Mouse (Mus musculus) intestine, postnatal 0 days (tissue): ENCODE measurements around the gene Gapvd1. TPM values are rescaled to one million over a fixed set of nuclear protein-coding genes. Genes with fewer than 3 reads are reported as not detected.
"Not testable (repeated sequence)": the region's sequence is repeated elsewhere in the genome, so short reads cannot be mapped to it uniquely, and the experiment has no call there.

Experiments
- ATAC-seq: fragments of 200-750 bp; cut with Nextera tagmentation; 2 replicates; pipeline ENCODE4 v1.8.0; 2017; ENCODE audit warnings: mild to moderate bottlenecking, moderate TSS enrichment, moderate library complexity
- H3K27ac ChIP-seq: fragments of 300-500 bp; sonication (generic); 2 replicates; pipeline ENCODE4 v1.5.1; 2014; ENCODE audit warnings: mild to moderate bottlenecking, low read depth, low read length, moderate library complexity
- H3K27me3 ChIP-seq: fragments of 300-500 bp; sonication (generic); replicated peaks from 2 replicates; pipeline ENCODE4 v1.6.1; 2014; ENCODE audit warnings: low read length, mixed read lengths; ENCODE audit not compliant: control insufficient read depth, insufficient read depth
- H3K36me3 ChIP-seq: fragments of 300-500 bp; sonication (generic); 2 replicates; pipeline ENCODE4 v1.6.1; 2014; ENCODE audit warnings: mild to moderate bottlenecking, moderate library complexity; ENCODE audit not compliant: control insufficient read depth, insufficient read depth
- H3K4me1 ChIP-seq: fragments of 300-500 bp; sonication (generic); replicated peaks from 2 replicates; pipeline ENCODE4 v1.6.1; 2014; ENCODE audit warnings: antibody characterized with exemption, low read length, mixed read lengths; ENCODE audit not compliant: control insufficient read depth, insufficient read depth
- H3K4me2 ChIP-seq: fragments of 300-500 bp; sonication (generic); replicated peaks from 2 replicates; pipeline ENCODE4 v1.6.1; 2014; ENCODE audit warnings: low read depth, mild to moderate bottlenecking, moderate library complexity
- H3K4me3 ChIP-seq: fragments of 300-500 bp; sonication (generic); 2 replicates; pipeline ENCODE4 v1.5.1; 2014; ENCODE audit warnings: low read depth, low read length
- H3K9ac ChIP-seq: fragments of 300-500 bp; sonication (generic); 2 replicates; pipeline ENCODE4 v1.6.1; 2014; ENCODE audit warnings: mild to moderate bottlenecking, low read depth, low read length
- H3K9me3 ChIP-seq: fragments of 300-500 bp; sonication (generic); 2 replicates; pipeline ENCODE4 v1.6.1; 2016; ENCODE audit warnings: mixed run types; ENCODE audit not compliant: control insufficient read depth
- CTCF ChIP-seq: sonication (generic); IDR thresholded peaks from 2 replicates; pipeline ENCODE4 v1.5.1; 2016; ENCODE audit warnings: low read depth, mild to moderate bottlenecking, control low read depth, antibody characterized with exemption, moderate library complexity
- WGBS: fragments of 180-500 bp; shearing (Covaris S2); extraction: QIAGEN DNeasy Blood & Tissue Kit; methylation state at CpG from one replicate; pipeline ENCODE4 v1.1.7; 2014; 5-methylcytosine and 5-hydroxymethylcytosine counted together
- polyA plus RNA-seq: library from polyadenylated mRNA; unstranded; fragments of >200 nt; fragmentation: Nextera tagmentation; extraction: Ambion mirVana; gene quantifications from 2 replicates; pipeline ENCODE4 v1.2.1, GENCODE M21; 2015

Gene Gapvd1
- polyA plus RNA-seq, 1 experiment from 2014 or later, result 31.3 TPM

DNA sequence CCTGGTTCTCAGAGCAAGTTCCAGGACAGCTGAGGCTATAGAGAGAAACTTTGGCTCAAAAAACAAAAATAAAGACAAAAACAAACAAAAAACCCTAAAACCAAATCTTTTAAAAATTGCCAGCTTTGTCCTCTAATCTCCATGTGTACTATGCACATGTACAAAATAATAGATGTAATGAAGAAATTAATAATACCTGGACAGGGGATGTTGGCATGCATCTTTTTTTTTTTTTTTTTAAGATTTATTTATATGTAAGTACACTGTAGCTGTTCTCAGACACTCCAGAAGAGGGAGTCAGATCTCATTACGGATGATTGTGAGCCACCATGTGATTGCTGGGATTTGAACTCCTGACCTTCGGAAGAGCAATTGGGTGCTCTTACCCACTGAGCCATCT, 37.5 kb upstream of the Gapvd1 start:
- not testable (repeated sequence) for H3K27ac ChIP-seq

DNA sequence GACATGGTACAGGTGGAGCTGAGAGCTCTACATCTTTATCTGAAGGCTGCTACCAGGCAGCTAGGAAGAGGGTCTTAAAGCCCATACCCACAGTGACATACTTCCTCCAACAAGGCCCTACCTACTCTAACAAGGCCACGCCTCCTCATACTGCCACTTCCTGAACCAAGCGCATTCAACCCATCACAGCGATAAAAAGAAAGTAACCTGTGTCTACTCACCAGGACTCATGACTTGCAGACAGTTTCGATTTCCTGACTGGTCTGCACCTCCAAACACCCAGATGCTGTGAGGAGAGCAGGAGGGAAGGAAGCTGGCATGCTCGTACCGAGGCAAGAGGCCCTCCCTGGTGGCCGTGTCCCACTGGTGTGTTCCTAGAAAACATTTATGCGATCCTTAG, 35.2 kb upstream of the Gapvd1 start:
- no peaks in the 10 kb centered on the region for H3K9me3 ChIP-seq
- TF ChIP-seq CTCF, result no peak
- H3K4me3 ChIP-seq, result no peak overlapping the region
- H3K27me3 ChIP-seq, result no peaks in the 10 kb centered on the region
- no peak overlapping the region for H3K4me2 ChIP-seq
- H3K4me1 ChIP-seq, result no peaks in the 10 kb centered on the region
- no peak overlapping the region for H3K9ac ChIP-seq
- 86% methylated on average over 8 of the region's 8 CpGs for WGBS
- no peak overlapping the region for H3K27ac ChIP-seq
- no peak for ATAC-seq
- H3K36me3 ChIP-seq, result peaks cover 37% of the 10 kb centered on the region; the same call in 1 of the 2 replicates

More for the DNA sequence above, 37.5 kb upstream of the Gapvd1 start:
- H3K36me3 ChIP-seq, result peaks cover 25% of the 10 kb centered on the region; the same call in 1 of the 2 replicates
- H3K4me2 ChIP-seq, H3K4me1 ChIP-seq, H3K9ac ChIP-seq, H3K27me3 ChIP-seq, ATAC-seq, H3K9me3 ChIP-seq, H3K4me3 ChIP-seq: not testable (repeated sequence)
- 84% methylated on average over 2 of the region's 2 CpGs for WGBS
- TF ChIP-seq CTCF, result peak; percentile 11; the same call in 1 of the 2 replicates

DNA sequence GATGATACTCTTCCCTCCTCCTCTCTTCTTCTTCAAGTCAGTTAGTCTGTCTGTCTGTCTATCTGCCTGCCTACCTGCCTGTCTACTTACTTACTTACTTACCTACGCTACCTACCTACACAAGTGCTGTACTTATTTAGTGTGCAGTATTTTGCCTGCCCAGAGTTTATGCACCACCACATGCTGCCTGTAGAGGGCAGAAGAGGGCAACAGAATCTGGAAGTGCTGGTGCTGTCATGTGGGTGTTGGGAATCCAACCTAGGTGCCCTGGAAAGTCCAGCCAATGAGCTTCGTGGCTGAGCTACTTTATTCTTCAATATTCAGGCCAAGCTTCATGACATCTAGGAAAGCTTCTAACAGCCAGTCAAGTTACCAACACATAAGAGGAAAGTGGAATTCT, 29.1 kb upstream of the Gapvd1 start:
- Histone ChIP-seq H3K4me2 (no peak overlapping the region), H3K36me3 (peaks cover 45% of the 10 kb centered on the region), H3K9me3 (no peaks in the 10 kb centered on the region), H3K27me3 (no peaks in the 10 kb centered on the region), H3K4me1 (no peaks in the 10 kb centered on the region), H3K9ac (no peak overlapping the region), H3K4me3 (no peak overlapping the region), H3K27ac (no peak overlapping the region)
- WGBS, result 88% methylated on average over 2 of the region's 2 CpGs
- no peak for ATAC-seq
- TF ChIP-seq CTCF, result peak; percentile 89

DNA sequence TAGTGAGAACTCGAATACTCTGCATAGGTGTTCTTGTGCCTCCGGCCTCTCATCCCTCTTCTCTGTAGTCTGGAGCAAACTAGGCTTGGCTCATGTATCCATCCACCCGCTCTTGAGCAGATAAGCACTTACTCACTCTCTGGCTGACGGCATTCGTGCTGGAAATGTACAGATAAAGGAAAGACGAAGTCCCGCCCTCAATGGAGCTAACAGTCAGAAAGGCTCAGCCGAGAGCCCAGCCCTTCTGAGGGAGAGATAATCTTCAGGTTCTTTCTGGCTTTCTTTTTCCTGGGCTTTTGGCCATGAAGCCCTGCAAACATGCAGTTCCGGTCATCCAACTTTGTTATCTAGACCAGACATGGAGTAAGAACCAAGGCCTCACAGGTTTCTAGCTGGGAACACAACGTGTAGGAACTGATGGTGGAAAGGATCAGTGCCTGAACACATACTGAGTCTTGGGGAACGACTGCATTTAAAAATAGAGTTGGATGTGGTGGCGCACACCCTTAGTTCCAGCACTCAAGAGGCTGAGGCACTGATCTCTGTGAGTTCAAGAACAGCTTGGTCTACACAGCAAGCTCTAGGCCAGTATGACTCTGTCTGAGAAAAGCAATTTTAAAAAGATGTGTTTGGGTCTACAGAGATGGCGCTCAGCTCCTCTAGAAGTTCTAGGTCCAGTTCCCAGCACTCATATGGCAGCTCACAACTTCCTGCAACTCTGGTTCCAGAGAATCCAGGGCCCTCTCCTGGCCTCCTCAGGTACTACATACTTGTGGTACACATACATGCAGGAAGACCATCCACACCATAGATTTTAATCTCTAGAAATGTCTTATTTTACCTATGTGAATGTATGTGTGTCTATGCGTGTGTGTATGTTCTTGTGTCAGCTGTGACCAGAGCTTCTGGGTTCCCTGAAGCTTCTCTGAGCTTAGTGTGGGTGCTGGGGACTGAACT, 28.3 kb upstream of the Gapvd1 start:
- Histone ChIP-seq H3K4me1 (no peaks in the 10 kb centered on the region), H3K36me3 (peaks cover 52% of the 10 kb centered on the region)
- WGBS, result 65% methylated on average over 14 of the region's 14 CpGs

DNA sequence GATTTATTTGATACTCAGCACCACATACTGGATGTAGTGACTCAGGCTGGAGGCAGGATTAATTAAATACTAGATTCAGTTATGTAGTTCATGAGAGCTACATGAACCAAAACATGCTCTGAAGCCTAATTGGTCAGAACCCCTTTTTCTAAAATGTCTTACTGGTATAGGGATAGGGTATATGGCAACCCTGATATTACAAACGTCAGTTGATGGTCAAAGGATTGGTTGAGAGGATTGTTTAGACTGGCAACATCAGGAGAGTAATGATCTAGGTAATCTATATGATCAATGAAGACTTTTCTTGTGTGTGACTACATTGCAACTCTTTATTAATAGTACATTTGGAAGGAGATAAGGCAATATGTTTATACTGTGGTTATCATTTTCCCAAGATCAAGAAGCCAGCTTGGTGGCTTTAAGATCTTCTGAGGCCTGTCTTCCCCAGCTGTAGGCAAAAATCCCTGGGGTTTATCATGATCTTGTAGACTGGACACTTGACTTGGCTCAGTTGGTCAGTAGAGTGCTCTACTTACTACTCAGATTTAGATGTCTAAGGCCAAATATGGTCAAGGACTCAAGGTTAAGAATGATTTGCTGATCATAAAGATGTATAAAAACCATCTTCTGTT, 22.3 kb upstream of the Gapvd1 start:
- H3K4me2 ChIP-seq, result 0 out of 2 replicates have a peak overlapping the region, but pooled peaks have one; percentile 33
- H3K9ac ChIP-seq, result no peak overlapping the region
- WGBS, result 52% methylated on average over 1 of the region's 1 CpGs
- H3K36me3 ChIP-seq, result peaks cover 62% of the 10 kb centered on the region
- no peaks in the 10 kb centered on the region for H3K27me3 ChIP-seq
- no peak for ATAC-seq
- no peaks in the 10 kb centered on the region for H3K9me3 ChIP-seq
- TF ChIP-seq CTCF, result no peak
- 0 out of 2 replicates have a peak, but pooled peaks cover 7% of the 10 kb centered on the region for H3K4me1 ChIP-seq
- H3K27ac ChIP-seq, result no peak overlapping the region
- no peak overlapping the region for H3K4me3 ChIP-seq

More for the DNA sequence above, 28.3 kb upstream of the Gapvd1 start:
- no peak overlapping the region for H3K4me3 ChIP-seq
- no peak for TF ChIP-seq CTCF
- H3K9me3 ChIP-seq, result no peaks in the 10 kb centered on the region
- H3K9ac ChIP-seq, result no peak overlapping the region
- peak; percentile 57; the same call in 1 of the 2 replicates for ATAC-seq
- H3K4me2 ChIP-seq, result no peak overlapping the region
- H3K27ac ChIP-seq, result no peak overlapping the region
- no peaks in the 10 kb centered on the region for H3K27me3 ChIP-seq

DNA sequence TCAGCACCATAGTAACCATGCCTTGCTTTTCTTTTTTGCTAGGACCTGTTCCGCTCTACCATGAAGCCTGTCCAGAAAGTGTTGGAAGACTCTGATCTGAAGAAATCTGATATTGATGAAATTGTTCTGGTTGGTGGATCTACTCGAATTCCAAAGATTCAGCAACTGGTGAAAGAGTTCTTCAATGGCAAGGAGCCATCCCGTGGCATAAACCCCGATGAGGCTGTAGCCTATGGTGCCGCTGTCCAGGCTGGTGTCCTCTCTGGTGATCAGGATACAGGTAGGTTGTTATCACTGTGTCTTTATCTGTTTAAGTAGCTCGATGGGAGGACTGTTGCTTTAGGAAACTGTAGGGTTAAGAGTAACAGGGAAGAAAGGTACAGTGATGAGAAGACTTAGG, 19.5 kb upstream of the Gapvd1 start:
- H3K9ac ChIP-seq, result no peak overlapping the region
- ATAC-seq, result no peak
- H3K4me3 ChIP-seq, result 0 out of 2 replicates have a peak overlapping the region, but pooled peaks have one; percentile 16
- 0 out of 2 replicates have a peak, but pooled peaks cover 12% of the 10 kb centered on the region for H3K4me1 ChIP-seq
- peaks cover 58% of the 10 kb centered on the region for H3K36me3 ChIP-seq
- 68% methylated on average over 6 of the region's 6 CpGs for WGBS
- peak overlapping the region; percentile 70 for H3K4me2 ChIP-seq
- H3K27ac ChIP-seq, result peak overlapping the region; percentile 15; the same call in 1 of the 2 replicates
- TF ChIP-seq CTCF, result no peak
- no peaks in the 10 kb centered on the region for H3K9me3 ChIP-seq
- no peaks in the 10 kb centered on the region for H3K27me3 ChIP-seq
